Mouse (Mus musculus) ES-E14 (cell line): Measurements from ENCODE around the gene Isg20l2. TPM values are rescaled to one million over a fixed set of nuclear protein-coding genes. Genes with fewer than 3 reads are reported as not detected.
A peak's percentile ranks its signal among the peaks of the same experiment; 100 is the strongest.

Experiments used
- DNase-seq: peaks from one replicate; pipeline ENCODE4 v3.0.0-alpha.2; 2013; ENCODE audit warnings: low read depth, low spot score
- H3K27ac ChIP-seq: 2 replicates; pipeline ENCODE4 v1.5.1; 2012; ENCODE audit warnings: low read depth, mild to moderate bottlenecking, low read length, moderate library complexity, mixed read lengths; ENCODE audit not compliant: poor library complexity, insufficient read depth, severe bottlenecking
- H3K36me3 ChIP-seq: 2 replicates; pipeline ENCODE4 v1.6.1; 2012; ENCODE audit warnings: mild to moderate bottlenecking, low read length, moderate library complexity, mixed read lengths; ENCODE audit not compliant: control insufficient read depth, poor library complexity, insufficient read depth, severe bottlenecking
- H3K4me1 ChIP-seq, 2 experiments: fragments of 150-350 bp in 1 of 2; sonication (generic) in 1 of 2; 2 replicates each; pipeline ENCODE4 v1.6.1; 2012; ENCODE audit warnings: low read length in 2 of 2, mild to moderate bottlenecking in 1 of 2, mixed read lengths in 1 of 2; ENCODE audit not compliant: control insufficient read depth in 2 of 2, insufficient read depth in 2 of 2, poor library complexity in 1 of 2
- H3K4me3 ChIP-seq, 2 experiments: fragments of 150-350 bp in 1 of 2; sonication (generic) in 1 of 2; 2 replicates each; pipeline ENCODE4 v1.5.1; 2012; ENCODE audit warnings: low read length in 2 of 2, low read depth in 1 of 2, mild to moderate bottlenecking in 1 of 2, mixed read lengths in 1 of 2; ENCODE audit not compliant: insufficient read depth in 1 of 2, poor library complexity in 1 of 2, severe bottlenecking in 1 of 2
- H3K9ac ChIP-seq: 2 replicates; pipeline ENCODE4 v1.6.1; 2012; ENCODE audit warnings: low read depth, mild to moderate bottlenecking, low read length, mixed read lengths; ENCODE audit not compliant: poor library complexity, insufficient read depth, severe bottlenecking
- H3K9me3 ChIP-seq: fragments of 150-350 bp; sonication (generic); 2 replicates; pipeline ENCODE4 v1.6.1; 2012; ENCODE audit warnings: low read depth, mild to moderate bottlenecking, low read length; ENCODE audit not compliant: control insufficient read depth, insufficient read depth
- CHD2 ChIP-seq: IDR thresholded peaks from 2 replicates; pipeline ENCODE4 v1.6.1; 2014; ENCODE audit warnings: mild to moderate bottlenecking, low read depth, low read length, inconsistent platforms
- HCFC1 ChIP-seq: IDR thresholded peaks from 2 replicates; pipeline ENCODE4 v1.6.1; 2012; ENCODE audit warnings: low read length, inconsistent platforms, borderline replicate concordance; ENCODE audit not compliant: insufficient read depth
- MAFK ChIP-seq: IDR thresholded peaks from 2 replicates; pipeline ENCODE4 v1.6.1; 2014; ENCODE audit warnings: mild to moderate bottlenecking, low read depth, low read length, inconsistent platforms; ENCODE audit not compliant: insufficient read depth
- ZC3H11A ChIP-seq: IDR thresholded peaks from 2 replicates; pipeline ENCODE4 v1.6.1; 2012; ENCODE audit warnings: low read depth, mild to moderate bottlenecking, inconsistent platforms, low read length, borderline replicate concordance
- ZNF384 ChIP-seq: IDR thresholded peaks from 2 replicates; pipeline ENCODE4 v1.6.1; 2012; ENCODE audit warnings: low read depth, low read length, inconsistent platforms
- in situ Hi-C, 2 experiments: fragments of 600-800 bp; cut with MboI; formaldehyde crosslinking; loops; one replicate each; pipeline ENCODE4 v1.15.1; 2025; ENCODE audit warnings: low sequenced_read_pairs in 2 of 2, inconsistent platforms in 1 of 2; ENCODE audit not compliant: unreplicated experiment in 2 of 2
- total RNA-seq: library from RNA; depleted of rRNA; stranded (reverse); fragments of 300-350 nt; gene quantifications from 2 replicates; pipeline ENCODE4 v1.2.3, GENCODE M21; 2012

The Isg20l2 gene
- total RNA-seq, 1 experiment, result 40.1 TPM

DNA sequence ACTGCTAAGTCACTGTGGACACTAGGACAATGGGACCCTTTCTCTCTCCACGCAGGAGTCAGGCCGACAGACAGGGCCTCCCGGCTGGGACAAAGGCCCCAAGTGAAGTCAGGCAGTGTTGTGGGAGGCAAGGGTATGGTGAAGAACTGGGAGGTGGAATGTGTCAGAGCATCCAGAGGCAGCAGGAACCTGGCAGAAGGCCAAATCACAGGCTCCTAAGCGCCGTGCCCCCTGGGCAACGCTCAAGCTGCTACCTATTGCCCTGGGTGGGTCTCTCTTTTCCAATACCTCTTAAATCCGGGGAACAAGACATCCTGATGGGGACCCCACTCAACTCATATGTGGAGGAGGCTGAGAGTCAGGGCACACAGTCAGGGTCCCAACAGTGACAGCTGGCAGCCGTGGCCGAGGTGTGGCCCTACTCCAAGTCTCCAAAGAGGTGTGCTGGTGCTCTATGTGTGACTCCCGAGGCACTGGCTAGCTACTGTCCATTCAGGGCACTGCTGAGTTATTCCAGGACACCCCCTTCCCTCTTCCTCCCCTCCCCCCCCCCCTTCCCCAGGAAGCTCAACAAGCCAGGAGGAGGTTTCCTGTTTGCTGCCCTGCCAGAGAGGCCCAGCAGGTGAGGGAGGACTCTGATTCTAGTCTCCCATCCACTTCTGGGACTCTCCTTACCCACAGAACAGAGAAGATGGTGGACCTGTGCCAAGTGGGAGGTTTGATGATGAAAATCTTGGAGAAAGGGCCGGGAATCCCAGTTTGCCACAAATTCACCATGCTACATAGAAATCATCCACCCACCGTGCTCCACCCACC is 55.6 kb downstream of the Isg20l2 start:
- DNase-seq, result no peak
- Histone ChIP-seq H3K9ac (no peak overlapping the region), H3K4me3 (no peak overlapping the region)

DNA sequence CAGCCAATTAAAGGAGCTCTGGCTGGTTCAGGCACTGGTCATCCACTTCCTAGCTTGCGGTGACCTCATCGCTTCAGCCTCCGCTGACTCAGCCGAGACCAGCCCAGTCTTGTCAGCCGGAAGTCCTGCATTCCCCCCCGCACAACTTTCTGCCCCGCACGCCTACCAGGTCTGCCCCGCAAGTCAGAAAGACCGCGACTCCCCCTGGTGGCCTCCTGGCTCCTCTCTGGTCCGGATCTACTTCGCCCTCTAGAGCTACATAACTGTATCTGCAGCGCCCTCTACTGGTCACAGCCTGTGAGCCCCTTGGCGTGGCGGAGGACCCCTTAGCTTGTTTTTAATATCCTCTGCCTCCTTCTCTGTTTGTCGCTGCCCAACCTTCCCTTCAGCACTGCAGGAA is 56.8 kb downstream of the Isg20l2 start:
- in situ Hi-C loops, result loop anchor here in 1 of 2 experiments (5.0 kb wide), 1 partner anchor 50 kb away; no protein-coding TSS in a partner anchor
- Histone ChIP-seq H3K9me3 (no peaks in the 10 kb centered on the region), H3K4me3 (peak overlapping the region in 1 of 2 experiments; percentile 60; a peak in 2 of 4 replicates), H3K36me3 (no peaks in the 10 kb centered on the region), H3K27ac (no peak overlapping the region), H3K4me1 (peaks cover 2 to 29% of the 10 kb centered on the region in 2 experiments; a peak in 2 of 4 replicates), H3K9ac (no peak overlapping the region; the same call in 1 of the 2 replicates)
- peak; percentile 98 for DNase-seq
- TF ChIP-seq ZC3H11A, result peak; percentile 84
- 0 out of 2 replicates have a peak, but pooled peaks have one; percentile 59 for TF ChIP-seq MAFK
- TF ChIP-seq CHD2, result no peak
- TF ChIP-seq ZNF384, result no peak
- peak; percentile 21; the same call in 1 of the 2 replicates for TF ChIP-seq HCFC1

More for the DNA sequence above, 55.6 kb downstream of the Isg20l2 start:
- in situ Hi-C loops, result loop anchor here in 1 of 2 experiments (5.0 kb wide), 1 partner anchor 48 kb away; no protein-coding TSS in a partner anchor
- Histone ChIP-seq H3K9me3 (no peaks in the 10 kb centered on the region), H3K27ac (no peak overlapping the region), H3K36me3 (no peaks in the 10 kb centered on the region), H3K4me1 (peaks cover 2 to 30% of the 10 kb centered on the region in 2 experiments; a peak in 2 of 4 replicates)
- TF ChIP-seq MAFK (no peak), HCFC1 (no peak), ZC3H11A (no peak), CHD2 (no peak), ZNF384 (no peak)

DNA sequence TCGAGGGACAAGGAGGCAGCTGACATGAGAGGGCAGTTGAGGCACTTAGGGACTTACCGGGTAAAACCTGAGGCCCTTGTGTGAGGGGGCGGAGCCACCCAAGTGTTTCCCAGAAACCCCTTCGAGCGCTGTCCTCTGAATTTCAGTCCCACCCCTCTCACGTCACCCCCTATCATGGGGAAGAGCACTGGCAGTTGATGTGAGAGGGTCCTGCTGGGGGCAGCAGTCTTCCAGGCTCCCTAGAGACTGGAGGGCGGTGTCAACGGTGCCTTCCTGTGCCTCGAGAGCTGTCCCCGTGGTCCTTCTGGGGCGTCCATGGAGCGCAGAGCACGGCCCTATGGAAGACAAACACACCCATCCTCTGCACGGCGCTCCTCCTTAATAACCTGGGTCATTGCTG is 57.5 kb downstream of the Isg20l2 start:
- peak overlapping the region; percentile 26; the same call in 1 of the 2 replicates for H3K9ac ChIP-seq
- H3K4me3 ChIP-seq, result peak overlapping the region; percentile 53 to 60
- H3K4me1 ChIP-seq, result peaks cover under 1 to 23% of the 10 kb centered on the region in 2 experiments; a peak in 2 of 4 replicates
- no peak overlapping the region for H3K27ac ChIP-seq
- H3K36me3 ChIP-seq, result no peaks in the 10 kb centered on the region
- in situ Hi-C loops, result loop anchor here in 1 of 2 experiments (5.0 kb wide), 1 partner anchor 50 kb away; no protein-coding TSS in a partner anchor
- DNase-seq, result peak; percentile 74
- TF ChIP-seq MAFK, result no peak
- no peak for TF ChIP-seq HCFC1
- no peak for TF ChIP-seq ZC3H11A
- TF ChIP-seq ZNF384, result no peak
- no peak for TF ChIP-seq CHD2
- H3K9me3 ChIP-seq, result no peaks in the 10 kb centered on the region

DNA sequence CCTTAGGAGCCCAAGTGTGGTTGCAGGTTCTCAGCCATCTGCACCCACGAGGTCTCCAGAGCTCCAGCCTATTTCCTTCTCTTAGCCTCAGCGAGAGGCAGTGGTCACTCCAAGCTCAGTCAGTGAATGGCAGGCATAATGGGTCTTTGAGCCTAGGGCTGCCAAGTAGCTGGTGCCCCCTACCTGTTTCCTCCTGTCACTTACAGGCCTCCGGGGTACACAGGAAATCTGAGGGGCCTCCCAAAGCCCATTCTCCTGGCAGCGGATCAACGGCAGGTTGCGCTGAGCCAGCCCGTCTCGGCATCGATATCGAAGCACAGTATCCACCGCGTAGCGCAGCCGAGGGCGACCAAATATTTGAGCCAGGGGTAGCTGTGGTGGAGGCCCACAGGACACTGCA is 58.0 kb downstream of the Isg20l2 start:
- no peak overlapping the region for H3K27ac ChIP-seq
- peak overlapping the region; percentile 26; the same call in 1 of the 2 replicates for H3K9ac ChIP-seq
- in situ Hi-C loops, result loop anchor here in 1 of 2 experiments (5.0 kb wide), 1 partner anchor 51 kb away; no protein-coding TSS in a partner anchor
- no peak for DNase-seq
- H3K36me3 ChIP-seq, result no peaks in the 10 kb centered on the region
- H3K4me3 ChIP-seq, result peak overlapping the region; percentile 53 to 60
- no peaks in the 10 kb centered on the region for H3K9me3 ChIP-seq
- TF ChIP-seq ZC3H11A, result no peak
- no peak for TF ChIP-seq CHD2
- TF ChIP-seq ZNF384, result no peak
- TF ChIP-seq MAFK, result no peak
- no peak for TF ChIP-seq HCFC1
- peaks cover 0 to 23% of the 10 kb centered on the region in 2 experiments; a peak in 2 of 4 replicates for H3K4me1 ChIP-seq
